Mouse (Mus musculus): ENCODE results near the gene Cblb. TPM values are rescaled to one million over a fixed set of nuclear protein-coding genes. Genes with fewer than 3 reads are reported as not detected.

Cblb gene
- polyA plus RNA-seq, 1 experiment: 22.8 TPM

- 92% methylated on average over 14 of the region's 14 CpGs for whole genome bisulfite sequencing
- no peak overlapping the region for H3K4me3 ChIP-seq (ENCODE audit: control insufficient read depth, insufficient read depth, low read length)
- peaks cover 6% of the 10 kb centered on the region for H3K36me3 ChIP-seq (ENCODE audit: control insufficient read depth, insufficient read depth, low read length)
- TF ChIP-seq CTCF (IDR thresholded peaks at IDR 0.05; ENCODE audit: borderline replicate concordance, control insufficient read depth, extremely low read depth, insufficient read depth, low read length, poor library complexity) (no peak), POLR2A (IDR thresholded peaks at IDR 0.05; ENCODE audit: control insufficient read depth, extremely low read depth, insufficient read depth, low read length, poor library complexity) (no peak)
- H3K4me1 ChIP-seq (replicated peaks; ENCODE audit: control insufficient read depth, insufficient read depth, low read length): no peaks in the 10 kb centered on the region; the same call in 1 of the 2 replicates
- no peak for DNase-seq
- no peaks in the 10 kb centered on the region for H3K27me3 ChIP-seq (ENCODE audit: control insufficient read depth, insufficient read depth, low read length)
- no peak overlapping the region for H3K27ac ChIP-seq (ENCODE audit: control insufficient read depth, insufficient read depth, low read length)
Observed at GRCm38 (mm10) chr16:52042667-52043379, 11.8 kb downstream of the Cblb start.

DNA sequence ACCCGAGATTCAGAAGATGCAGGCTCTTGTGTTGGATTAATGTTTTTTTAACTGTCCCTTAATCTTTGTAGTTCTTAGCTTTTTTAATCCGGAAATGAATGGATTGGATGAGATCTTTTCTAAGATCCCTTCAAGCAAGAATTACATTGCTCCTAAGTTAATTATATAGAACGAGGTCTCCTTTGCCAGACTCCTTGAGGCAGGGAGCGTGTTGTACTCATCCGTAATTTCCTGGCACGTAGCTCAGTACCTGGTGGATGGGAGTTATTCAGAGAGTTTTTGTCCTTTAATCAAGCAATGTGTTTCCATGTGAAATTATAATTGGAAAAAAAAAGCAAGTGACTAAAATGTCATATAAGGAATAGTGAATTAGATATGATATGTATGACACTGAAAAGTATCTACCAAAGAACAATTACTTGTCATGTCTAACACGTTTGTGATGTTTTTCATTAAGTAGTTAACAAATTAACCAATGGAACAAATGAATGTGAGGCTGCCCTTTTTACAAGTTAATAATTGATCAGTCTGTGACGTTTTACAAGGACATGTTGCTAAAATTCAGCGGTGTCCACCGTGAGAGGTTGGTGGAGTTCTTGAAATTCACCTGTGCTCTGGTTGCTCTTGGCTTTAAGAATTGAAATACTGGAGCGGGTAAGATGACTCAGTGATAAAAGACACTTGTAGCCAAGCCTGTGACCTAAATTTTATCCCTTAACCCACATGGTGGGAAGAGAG is 12.5 kb downstream of the Cblb start:
- H3K27me3 ChIP-seq (ENCODE audit: control insufficient read depth, insufficient read depth, low read length): no peaks in the 10 kb centered on the region
- 95% methylated on average over 11 of the region's 11 CpGs for WGBS
- no peak overlapping the region for H3K4me3 ChIP-seq (ENCODE audit: control insufficient read depth, insufficient read depth, low read length)
- DNase-seq: no peak
- H3K27ac ChIP-seq (ENCODE audit: control insufficient read depth, insufficient read depth, low read length): no peak overlapping the region
- no peaks in the 10 kb centered on the region; the same call in 1 of the 2 replicates for H3K4me1 ChIP-seq (replicated peaks; ENCODE audit: control insufficient read depth, insufficient read depth, low read length)
- TF ChIP-seq CTCF (IDR thresholded peaks at IDR 0.05; ENCODE audit: borderline replicate concordance, control insufficient read depth, extremely low read depth, insufficient read depth, low read length, poor library complexity) (no peak), POLR2A (IDR thresholded peaks at IDR 0.05; ENCODE audit: control insufficient read depth, extremely low read depth, insufficient read depth, low read length, poor library complexity) (no peak)
- peaks cover 14% of the 10 kb centered on the region for H3K36me3 ChIP-seq (ENCODE audit: control insufficient read depth, insufficient read depth, low read length)

- TF ChIP-seq CTCF (IDR thresholded peaks at IDR 0.05; ENCODE audit: borderline replicate concordance, control insufficient read depth, extremely low read depth, insufficient read depth, low read length, poor library complexity) (no peak), POLR2A (IDR thresholded peaks at IDR 0.05; ENCODE audit: control insufficient read depth, extremely low read depth, insufficient read depth, low read length, poor library complexity) (no peak)
- peaks cover 14% of the 10 kb centered on the region for H3K36me3 ChIP-seq (ENCODE audit: control insufficient read depth, insufficient read depth, low read length)
- 96% methylated on average over 7 of the region's 7 CpGs for WGBS
- no peak for DNase-seq
- no peaks in the 10 kb centered on the region for H3K27me3 ChIP-seq (ENCODE audit: control insufficient read depth, insufficient read depth, low read length)
- H3K4me3 ChIP-seq (ENCODE audit: control insufficient read depth, insufficient read depth, low read length): no peak overlapping the region
- no peak overlapping the region for H3K27ac ChIP-seq (ENCODE audit: control insufficient read depth, insufficient read depth, low read length)
- H3K4me1 ChIP-seq (replicated peaks; ENCODE audit: control insufficient read depth, insufficient read depth, low read length): no peaks in the 10 kb centered on the region; the same call in 1 of the 2 replicates
Observed at GRCm38 (mm10) chr16:52044518-52044917, 13.5 kb downstream of the Cblb start.

DNA sequence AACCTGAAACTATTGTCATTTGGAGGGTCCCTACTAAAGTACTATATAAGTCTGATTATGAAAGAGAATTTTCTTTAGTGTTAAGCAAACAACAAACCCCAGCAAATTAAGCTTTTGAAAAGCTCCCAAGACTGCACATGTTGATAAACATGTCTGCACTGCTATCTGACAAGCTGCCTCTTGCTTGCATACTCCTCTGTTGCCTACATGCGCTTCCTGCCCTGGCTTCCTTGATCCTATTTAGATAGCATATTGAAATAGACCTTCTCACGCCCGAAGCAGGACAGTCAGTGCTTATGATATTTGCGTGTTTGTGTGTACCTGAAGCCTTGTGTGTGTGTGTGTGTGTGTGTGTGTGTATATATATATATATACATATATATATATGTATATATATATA is 14.0 kb downstream of the Cblb start:
- Histone ChIP-seq H3K27me3 (ENCODE audit: control insufficient read depth, insufficient read depth, low read length) (no peaks in the 10 kb centered on the region), H3K36me3 (ENCODE audit: control insufficient read depth, insufficient read depth, low read length) (peaks cover 14% of the 10 kb centered on the region), H3K4me3 (ENCODE audit: control insufficient read depth, insufficient read depth, low read length) (no peak overlapping the region), H3K4me1 (replicated peaks; ENCODE audit: control insufficient read depth, insufficient read depth, low read length) (no peaks in the 10 kb centered on the region; the same call in 1 of the 2 replicates), H3K27ac (ENCODE audit: control insufficient read depth, insufficient read depth, low read length) (no peak overlapping the region)
- TF ChIP-seq CTCF (IDR thresholded peaks at IDR 0.05; ENCODE audit: borderline replicate concordance, control insufficient read depth, extremely low read depth, insufficient read depth, low read length, poor library complexity) (no peak), POLR2A (IDR thresholded peaks at IDR 0.05; ENCODE audit: control insufficient read depth, extremely low read depth, insufficient read depth, low read length, poor library complexity) (no peak)
- DNase-seq: no peak
- WGBS: 77% methylated on average over 4 of the region's 4 CpGs

DNA sequence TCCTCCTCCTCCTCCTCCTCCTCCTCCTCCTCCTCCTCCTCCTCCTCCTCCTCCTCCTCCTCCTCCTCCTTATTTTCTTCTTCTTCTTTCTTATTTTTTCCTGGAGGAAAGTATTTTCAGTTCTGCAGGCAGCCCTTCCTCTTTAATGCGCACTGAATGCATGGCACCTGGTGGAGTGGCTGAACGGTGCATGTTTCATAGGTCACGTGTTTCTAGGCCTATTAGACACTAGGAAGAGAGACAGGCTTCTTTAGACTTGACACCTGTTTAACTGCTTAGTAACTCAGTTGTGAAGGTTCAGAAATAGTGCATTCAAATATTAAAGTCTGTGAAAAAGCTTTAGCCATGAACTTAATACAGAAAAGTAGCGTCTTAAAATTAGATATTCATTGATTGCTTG is 15.4 kb downstream of the Cblb start:
- 97% methylated on average over 4 of the region's 4 CpGs for WGBS
- Histone ChIP-seq H3K36me3 (ENCODE audit: control insufficient read depth, insufficient read depth, low read length) (peaks cover 14% of the 10 kb centered on the region), H3K27me3 (ENCODE audit: control insufficient read depth, insufficient read depth, low read length) (no peaks in the 10 kb centered on the region), H3K4me1 (replicated peaks; ENCODE audit: control insufficient read depth, insufficient read depth, low read length) (no peaks in the 10 kb centered on the region; the same call in 1 of the 2 replicates), H3K27ac (ENCODE audit: control insufficient read depth, insufficient read depth, low read length) (no peak overlapping the region), H3K4me3 (ENCODE audit: control insufficient read depth, insufficient read depth, low read length) (no peak overlapping the region)
- DNase-seq: no peak
- TF ChIP-seq POLR2A (IDR thresholded peaks at IDR 0.05; ENCODE audit: control insufficient read depth, extremely low read depth, insufficient read depth, low read length, poor library complexity) (no peak), CTCF (IDR thresholded peaks at IDR 0.05; ENCODE audit: borderline replicate concordance, control insufficient read depth, extremely low read depth, insufficient read depth, low read length, poor library complexity) (no peak)

- TF ChIP-seq CTCF (IDR thresholded peaks at IDR 0.05; ENCODE audit: borderline replicate concordance, control insufficient read depth, extremely low read depth, insufficient read depth, low read length, poor library complexity) (no peak), POLR2A (IDR thresholded peaks at IDR 0.05; ENCODE audit: control insufficient read depth, extremely low read depth, insufficient read depth, low read length, poor library complexity) (no peak)
- Histone ChIP-seq H3K27me3 (ENCODE audit: control insufficient read depth, insufficient read depth, low read length) (no peaks in the 10 kb centered on the region), H3K27ac (ENCODE audit: control insufficient read depth, insufficient read depth, low read length) (no peak overlapping the region), H3K36me3 (ENCODE audit: control insufficient read depth, insufficient read depth, low read length) (peaks cover 14% of the 10 kb centered on the region), H3K4me3 (ENCODE audit: control insufficient read depth, insufficient read depth, low read length) (no peak overlapping the region), H3K4me1 (replicated peaks; ENCODE audit: control insufficient read depth, insufficient read depth, low read length) (peaks cover 4% of the 10 kb centered on the region; the same call in 1 of the 2 replicates)
- 98% methylated on average over 8 of the region's 8 CpGs for WGBS
- no peak for DNase-seq
Observed at GRCm38 (mm10) chr16:52051106-52051505, 20.1 kb downstream of the Cblb start.

Data from thymus, adult 2 months (tissue).